Mouse (Mus musculus): ENCODE measurements around the gene Bcan.

GRCm38 (mm10) chr3:87972203-87972664 lies 27.8 kb downstream of the Bcan start:
- TF ChIP-seq E2F4 (IDR thresholded peaks at IDR 0.05; ENCODE audit: insufficient replicate concordance, low read depth, low read length), result no peak
- TF ChIP-seq TBP (conservative IDR thresholded peaks at IDR 0.05; ENCODE audit: low read depth, low read length), result no peak
- no peak for TF ChIP-seq RAD21 (IDR thresholded peaks at IDR 0.05; ENCODE audit: low read depth, low read length)
- TF ChIP-seq MAFK (IDR thresholded peaks at IDR 0.05; ENCODE audit: insufficient replicate concordance, low read length), result no peak
- TF ChIP-seq POLR2A (IDR thresholded peaks at IDR 0.05; ENCODE audit: low read depth, low read length), result no peak
- TF ChIP-seq NRF1 (IDR thresholded peaks at IDR 0.05; ENCODE audit: low read depth, low read length), result no peak
- no peak for TF ChIP-seq PAX5 (IDR thresholded peaks at IDR 0.05; ENCODE audit: low read length)
- no peak for TF ChIP-seq CTCF (conservative IDR thresholded peaks at IDR 0.05 in 1 of 2, IDR thresholded peaks at IDR 0.05 in 1 of 2; ENCODE audit: low read depth in 2 of 2, low read length in 2 of 2)
- no peak for TF ChIP-seq ZC3H11A (IDR thresholded peaks at IDR 0.05; ENCODE audit: low read depth, low read length)
- TF ChIP-seq JUND (conservative IDR thresholded peaks at IDR 0.05; ENCODE audit: low read depth, low read length), result no peak
